Mouse (Mus musculus) lung, postnatal 0 days (tissue): ENCODE data around the gene Alox15.
A peak's percentile ranks its signal among the peaks of the same experiment; 100 is the strongest.

Experiments
- CTCF ChIP-seq: IDR thresholded peaks from 2 replicates; pipeline ENCODE4 v1.5.1; 2016; ENCODE audit warnings: antibody characterized with exemption, mild to moderate bottlenecking
- EP300 ChIP-seq: IDR thresholded peaks from 2 replicates; pipeline ENCODE4 v1.6.1; 2016; ENCODE audit warnings: antibody characterized with exemption, mild to moderate bottlenecking, control low read depth

- TF ChIP-seq CTCF = peak; percentile 68
- TF ChIP-seq EP300 = no peak
These were observed 38.0 kb downstream of the Alox15 start for GRCm38 (mm10) chr11:70313833-70314232.
